ENCODE assay signal across 1 mouse cellular context in genomic region chr16:10783451-10783850, GRCm38 (mm10).
TF ChIP-seq lines count a peak whose summit lies in the region.

No protein-coding gene starts in this region.

TF ChIP-seq in C2C12, 6 proteins besides CTCF, POLR2A, EP300 and RAD21:
- TF ChIP-seq CEBPB (IDR thresholded peaks at IDR 0.05; ENCODE audit: low read depth) (no peak), MYOG (IDR thresholded peaks at IDR 0.05; ENCODE audit: control insufficient read depth, extremely low read depth, insufficient read length) (no peak), MYOD1 (IDR thresholded peaks at IDR 0.05; ENCODE audit: control insufficient read depth, insufficient read length, low read depth) (no peak), USF1 (IDR thresholded peaks at IDR 0.05; ENCODE audit: low read depth) (no peak), FOSL1 (IDR thresholded peaks at IDR 0.05; ENCODE audit: insufficient read depth, low read length, poor library complexity, severe bottlenecking) (no peak), MAX (IDR thresholded peaks at IDR 0.05) (no peak)
TF ChIP-seq in C2C12: peak in this region for 0.
